Mouse (Mus musculus) neural tube, embryonic 10.5 days (tissue): ENCODE data around the gene Mff.

Experiments used
- DNase-seq: peaks from one replicate; pipeline ENCODE4 v3.0.0-alpha.2; 2017; ENCODE audit warnings: low spot score; ENCODE audit errors: extremely low spot score

Gene Mff

GRCm38 (mm10) chr1:82771022-82771586 lies 46.4 kb downstream of the Mff start, which contains the start of gene Gm47791:
TSS of gene Gm47791 (minus strand) at chr1:82771243.
- DNase-seq: no peak

- DNase-seq: no peak
These were observed 47.7 kb downstream of the Mff start for GRCm38 (mm10) chr1:82772428-82772827.

GRCm38 (mm10) chr1:82773208-82773607 lies 48.5 kb downstream of the Mff start:
- DNase-seq: no peak

GRCm38 (mm10) chr1:82775293-82775692 lies 50.6 kb downstream of the Mff start:
- DNase-seq: no peak

GRCm38 (mm10) chr1:82779388-82779966 lies 54.8 kb downstream of the Mff start:
- no peak for DNase-seq

GRCm38 (mm10) chr1:82783559-82783958 lies 58.9 kb downstream of the Mff start:
- no peak for DNase-seq

GRCm38 (mm10) chr1:82785546-82785945 lies 60.9 kb downstream of the Mff start:
- no peak for DNase-seq

GRCm38 (mm10) chr1:82787414-82787813 lies 62.7 kb downstream of the Mff start:
- peak; percentile 34 for DNase-seq

- no peak for DNase-seq
These were observed 63.4 kb downstream of the Mff start for GRCm38 (mm10) chr1:82788070-82788469.

GRCm38 (mm10) chr1:82791105-82791504 lies 66.4 kb downstream of the Mff start:
- no peak for DNase-seq

- DNase-seq: no peak
These were observed 67.5 kb downstream of the Mff start for GRCm38 (mm10) chr1:82792238-82792637.

GRCm38 (mm10) chr1:82793110-82793509 lies 68.4 kb downstream of the Mff start:
- DNase-seq: no peak

- DNase-seq: no peak
These were observed 69.3 kb downstream of the Mff start for GRCm38 (mm10) chr1:82793986-82794385.

- no peak for DNase-seq
These were observed 70.5 kb downstream of the Mff start for GRCm38 (mm10) chr1:82795211-82795610.

- DNase-seq: no peak
These were observed 71.2 kb downstream of the Mff start for GRCm38 (mm10) chr1:82795702-82796443.

GRCm38 (mm10) chr1:82797088-82797487 lies 72.4 kb downstream of the Mff start:
- no peak for DNase-seq

- DNase-seq: no peak
These were observed 73.6 kb downstream of the Mff start for GRCm38 (mm10) chr1:82798304-82798703.

- DNase-seq: no peak
These were observed 74.2 kb downstream of the Mff start for GRCm38 (mm10) chr1:82798922-82799321.

- no peak for DNase-seq
These were observed 76.6 kb downstream of the Mff start for GRCm38 (mm10) chr1:82801105-82801783.
